Mouse (Mus musculus) stomach, postnatal 0 days (tissue): ENCODE results near the gene Fgfr2. TPM values are rescaled to one million over a fixed set of nuclear protein-coding genes. Genes with fewer than 3 reads are reported as not detected.

Source experiments
- ATAC-seq: fragments of 200-750 bp; cut with Nextera tagmentation; 2 replicates; pipeline ENCODE4 v1.8.0; 2017; ENCODE audit not compliant: low FRiP score, low TSS enrichment
- DNase-seq: peaks from one replicate; pipeline ENCODE4 v3.0.0-alpha.2; 2016; ENCODE audit warnings: low spot score
- H3K27ac ChIP-seq: fragments of 300-500 bp; sonication (generic); replicated peaks from 2 replicates; pipeline ENCODE4 v1.5.1; 2014; ENCODE audit warnings: mild to moderate bottlenecking, control low read depth
- H3K27me3 ChIP-seq: fragments of 300-500 bp; sonication (generic); 2 replicates; pipeline ENCODE4 v1.6.1; 2014; ENCODE audit warnings: low read length; ENCODE audit not compliant: control insufficient read depth, insufficient read depth
- H3K36me3 ChIP-seq: fragments of 300-500 bp; sonication (generic); 2 replicates; pipeline ENCODE4 v1.6.1; 2014; ENCODE audit warnings: low read length, mixed read lengths; ENCODE audit not compliant: control insufficient read depth, insufficient read depth
- H3K4me1 ChIP-seq: fragments of 300-500 bp; sonication (generic); replicated peaks from 2 replicates; pipeline ENCODE4 v1.6.1; 2014; ENCODE audit warnings: antibody characterized with exemption; ENCODE audit not compliant: control insufficient read depth, insufficient read depth
- H3K4me2 ChIP-seq: fragments of 300-500 bp; sonication (generic); replicated peaks from 2 replicates; pipeline ENCODE4 v1.6.1; 2014; ENCODE audit warnings: low read depth, mild to moderate bottlenecking, control low read depth, moderate library complexity
- H3K4me3 ChIP-seq: fragments of 300-500 bp; sonication (generic); 2 replicates; pipeline ENCODE4 v1.5.1; 2014; ENCODE audit warnings: low read depth, low read length, control low read depth
- H3K9ac ChIP-seq: fragments of 300-500 bp; sonication (generic); 2 replicates; pipeline ENCODE4 v1.6.1; 2014; ENCODE audit warnings: mild to moderate bottlenecking, low read length, control low read depth, mixed read lengths
- H3K9me3 ChIP-seq: fragments of 300-500 bp; sonication (generic); 2 replicates; pipeline ENCODE4 v1.6.1; 2016; ENCODE audit warnings: low read length; ENCODE audit not compliant: control insufficient read depth
- CTCF ChIP-seq: IDR thresholded peaks from 2 replicates; pipeline ENCODE4 v1.5.1; 2016; ENCODE audit warnings: antibody characterized with exemption, low read depth, mild to moderate bottlenecking, moderate library complexity
- EP300 ChIP-seq: optimal IDR thresholded peaks from 2 replicates; pipeline ENCODE3; 2016; ENCODE audit warnings: antibody characterized with exemption
- WGBS: fragments of 180-500 bp; shearing (Covaris S2); extraction: QIAGEN DNeasy Blood & Tissue Kit; methylation state at CpG from one replicate; pipeline ENCODE4 v1.1.7; 2014; 5-methylcytosine and 5-hydroxymethylcytosine counted together
- polyA plus RNA-seq: library from polyadenylated mRNA; unstranded; fragments of >200 nt; fragmentation: Nextera tagmentation; extraction: Ambion mirVana; gene quantifications from 2 replicates; pipeline ENCODE4 v1.2.1, GENCODE M21; 2015

Gene Fgfr2
- polyA plus RNA-seq, 1 experiment from 2014 or later: 60.8 TPM

- no peak overlapping the region for H3K27ac ChIP-seq
- TF ChIP-seq EP300: no peak
- TF ChIP-seq CTCF: no peak
- H3K9ac ChIP-seq: no peak overlapping the region
- no peaks in the 10 kb centered on the region for H3K9me3 ChIP-seq
- ATAC-seq: no peak
- 50% methylated on average over 6 of the region's 6 CpGs for WGBS
- H3K4me1 ChIP-seq: no peaks in the 10 kb centered on the region
- H3K4me3 ChIP-seq: no peak overlapping the region
- no peaks in the 10 kb centered on the region for H3K36me3 ChIP-seq
- no peaks in the 10 kb centered on the region for H3K27me3 ChIP-seq
- H3K4me2 ChIP-seq: no peak overlapping the region
- DNase-seq: no peak
Measured at GRCm38 (mm10) chr7:130471045-130471444, 2652.1 kb downstream of the Fgfr2 start.

GRCm38 (mm10) chr7:130455587-130456246 is 2667.4 kb downstream of the Fgfr2 start:
- Histone ChIP-seq H3K4me2 (no peak overlapping the region), H3K9me3 (no peaks in the 10 kb centered on the region), H3K27ac (no peak overlapping the region), H3K4me1 (no peaks in the 10 kb centered on the region), H3K4me3 (no peak overlapping the region), H3K36me3 (peaks cover 2% of the 10 kb centered on the region; the same call in 1 of the 2 replicates), H3K27me3 (no peaks in the 10 kb centered on the region), H3K9ac (no peak overlapping the region)
- TF ChIP-seq EP300 (no peak), CTCF (no peak)
- no peak for ATAC-seq
- WGBS: 78% methylated on average over 4 of the region's 4 CpGs
- DNase-seq: no peak

GRCm38 (mm10) chr7:130454226-130454625 is 2668.9 kb downstream of the Fgfr2 start:
- Histone ChIP-seq H3K27me3 (no peaks in the 10 kb centered on the region), H3K36me3 (peaks cover 7% of the 10 kb centered on the region), H3K9ac (no peak overlapping the region), H3K4me2 (no peak overlapping the region), H3K27ac (no peak overlapping the region), H3K4me1 (no peaks in the 10 kb centered on the region), H3K9me3 (no peaks in the 10 kb centered on the region), H3K4me3 (no peak overlapping the region)
- 60% methylated on average over 3 of the region's 3 CpGs for WGBS
- DNase-seq (no peak), ATAC-seq (no peak)
- TF ChIP-seq EP300 (no peak), CTCF (no peak)

GRCm38 (mm10) chr7:130435776-130436175 is 2687.4 kb downstream of the Fgfr2 start:
- no peak for ATAC-seq
- Histone ChIP-seq H3K27ac (no peak overlapping the region), H3K27me3 (no peaks in the 10 kb centered on the region), H3K4me3 (no peak overlapping the region), H3K36me3 (no peaks in the 10 kb centered on the region), H3K9me3 (no peaks in the 10 kb centered on the region), H3K4me2 (no peak overlapping the region), H3K4me1 (no peaks in the 10 kb centered on the region), H3K9ac (no peak overlapping the region)
- DNase-seq: no peak
- no peak for TF ChIP-seq EP300
- TF ChIP-seq CTCF: no peak
- WGBS: 90% methylated on average over 5 of the region's 5 CpGs

- Histone ChIP-seq H3K9me3 (no peaks in the 10 kb centered on the region), H3K9ac (no peak overlapping the region), H3K4me1 (no peaks in the 10 kb centered on the region), H3K27ac (no peak overlapping the region), H3K36me3 (no peaks in the 10 kb centered on the region), H3K4me2 (no peak overlapping the region), H3K4me3 (no peak overlapping the region), H3K27me3 (no peaks in the 10 kb centered on the region)
- WGBS: 85% methylated on average over 2 of the region's 2 CpGs
- ATAC-seq (no peak), DNase-seq (no peak)
- TF ChIP-seq EP300 (no peak), CTCF (no peak)
Measured at GRCm38 (mm10) chr7:130432141-130432540, 2691.0 kb downstream of the Fgfr2 start.

- Histone ChIP-seq H3K4me3 (no peak overlapping the region), H3K4me2 (no peak overlapping the region), H3K9me3 (no peaks in the 10 kb centered on the region), H3K4me1 (peaks cover 4% of the 10 kb centered on the region; the same call in 1 of the 2 replicates), H3K27me3 (no peaks in the 10 kb centered on the region), H3K9ac (no peak overlapping the region), H3K36me3 (no peaks in the 10 kb centered on the region), H3K27ac (no peak overlapping the region)
- no peak for TF ChIP-seq EP300
- WGBS: 9% methylated on average over 5 of the region's 5 CpGs
- ATAC-seq: no peak
- no peak for DNase-seq
Measured at GRCm38 (mm10) chr7:130426586-130426985, 2696.6 kb downstream of the Fgfr2 start.
